Mouse (Mus musculus) liver, adult 2 months (tissue): ENCODE measurements at regions not wholly inside any gene's neighbourhood (a gene's known extent, or its start where the extent isn't known, plus 50 kb on each side); places are given as distances from the start of the nearest gene placed in this dataset.

Experiments
- CTCF ChIP-seq: fragments of 200-500 bp; IDR thresholded peaks from 2 replicates; pipeline ENCODE4 v1.5.1; 2011; ENCODE audit warnings: low read depth, low read length, control low read depth
- POLR2A ChIP-seq: fragments of 200-500 bp; IDR thresholded peaks from 2 replicates; pipeline ENCODE4 v1.6.1; 2011; ENCODE audit warnings: low read length, control low read depth; ENCODE audit not compliant: insufficient read depth; ENCODE audit errors: extremely low read depth

GRCm38 (mm10) chr14:64534194-64534593, 430.1 kb downstream of the Prss52 start:
- TF ChIP-seq CTCF, result no peak
- TF ChIP-seq POLR2A, result no peak
